Mouse (Mus musculus): ENCODE data around the gene Lrrc7. TPM values are rescaled to one million over a fixed set of nuclear protein-coding genes. Genes with fewer than 3 reads are reported as not detected.
"Not testable (repeated sequence)": the region's sequence is repeated elsewhere in the genome, so short reads cannot be mapped to it uniquely, and the experiment has no call there.

Lrrc7 gene
- total RNA-seq, 4 experiments from 2014 or later, result 0.19 TPM; not detected in 3

DNA sequence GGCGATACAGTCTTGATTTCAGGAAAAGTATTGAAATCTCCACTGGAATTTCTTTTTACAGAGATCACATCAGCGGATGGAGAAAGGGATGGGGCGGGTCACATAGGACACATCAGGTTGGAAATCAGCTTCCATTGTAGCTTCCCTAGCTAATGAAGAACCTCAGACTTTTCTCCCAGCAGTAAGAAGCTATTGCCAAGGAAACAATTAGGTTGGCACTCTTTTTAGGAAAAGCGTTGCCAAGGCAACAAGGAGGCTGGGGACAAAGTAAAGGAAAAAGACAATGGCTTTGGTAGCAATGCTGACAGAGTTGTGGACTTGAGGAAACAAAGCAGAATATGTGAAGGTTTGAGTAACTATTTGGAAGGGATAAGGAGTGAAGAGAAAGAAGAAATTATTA is 393.6 kb downstream of the Lrrc7 start:
- no peak for DNase-seq (ENCODE audit: low spot score in 2 of 2)

DNA sequence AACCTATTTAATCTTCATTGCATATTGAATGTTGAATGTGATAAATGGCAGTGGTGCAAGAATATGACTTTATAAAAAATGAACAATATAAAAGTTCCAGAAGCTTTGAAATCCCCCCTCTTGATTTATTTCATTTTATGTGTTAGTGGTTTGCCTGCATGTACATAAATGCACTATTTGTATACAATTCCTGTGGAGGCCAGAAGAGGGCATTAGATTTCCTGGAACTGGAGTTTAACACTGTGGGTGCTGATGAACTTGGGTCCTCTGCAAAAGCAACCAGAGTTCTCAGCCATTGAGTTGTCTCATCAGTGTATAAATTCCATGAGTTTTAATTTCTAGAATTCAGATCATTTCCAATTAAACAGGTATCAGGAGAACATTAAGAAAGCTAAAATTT is 397.0 kb downstream of the Lrrc7 start:
- DNase-seq (ENCODE audit: low spot score in 2 of 2), result no peak

DNA sequence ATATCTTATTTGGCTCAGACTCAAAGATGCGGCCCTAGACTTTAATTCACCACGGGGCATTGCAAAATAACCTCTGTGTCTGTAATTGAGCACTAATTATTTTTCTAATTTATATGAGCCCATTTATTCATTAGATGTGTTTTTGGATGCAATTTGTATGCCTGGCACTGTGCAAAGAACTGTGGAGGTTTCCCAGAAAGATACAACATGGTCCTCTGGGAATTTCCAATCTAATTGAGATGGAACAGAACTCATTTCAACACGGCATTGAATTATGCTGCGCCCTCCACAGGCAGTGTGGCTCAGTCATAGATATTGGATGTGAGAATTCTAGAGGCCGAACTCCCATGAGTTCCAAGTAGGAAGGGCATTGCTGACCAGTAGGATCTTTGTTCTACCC is 397.6 kb downstream of the Lrrc7 start:
- no peak for DNase-seq (ENCODE audit: low spot score in 2 of 2)

- DNase-seq (ENCODE audit: low spot score in 2 of 2), result no peak
Measured at GRCm38 (mm10) chr3:158163127-158163526, 398.9 kb downstream of the Lrrc7 start.

- no peak for DNase-seq (ENCODE audit: low spot score in 2 of 2)
Measured at GRCm38 (mm10) chr3:158161924-158162490, 400.0 kb downstream of the Lrrc7 start.

- DNase-seq (ENCODE audit: low spot score in 2 of 2), result no peak
Measured at GRCm38 (mm10) chr3:158155515-158156286, 406.3 kb downstream of the Lrrc7 start.

GRCm38 (mm10) chr3:158154134-158154533 is 407.9 kb downstream of the Lrrc7 start:
- no peak for DNase-seq (ENCODE audit: low spot score in 2 of 2)

GRCm38 (mm10) chr3:158148998-158149397 is 413.0 kb downstream of the Lrrc7 start:
- no peak for DNase-seq (ENCODE audit: low spot score in 2 of 2)

DNA sequence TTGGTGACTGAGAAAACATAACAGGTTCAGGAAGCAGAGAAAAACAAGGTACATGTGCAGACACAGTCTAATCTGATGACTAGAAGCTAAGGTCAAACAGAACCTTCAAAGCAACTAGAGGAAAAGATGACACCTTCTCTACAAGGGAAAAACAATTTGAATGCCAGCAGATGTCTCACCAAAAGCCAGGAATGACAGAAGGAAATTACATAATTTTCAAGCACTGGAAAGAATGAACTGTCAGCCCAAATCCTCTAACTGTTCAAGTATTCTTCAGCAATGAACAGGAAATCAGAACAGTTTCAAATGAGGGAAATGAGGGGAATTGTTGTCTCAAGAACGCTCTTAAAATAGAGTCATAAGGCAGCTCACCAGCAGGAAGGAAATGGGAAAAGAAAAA is 421.4 kb downstream of the Lrrc7 start:
- DNase-seq (ENCODE audit: low spot score in 2 of 2), result no peak

- no peak for DNase-seq (ENCODE audit: low spot score in 2 of 2)
Measured at GRCm38 (mm10) chr3:158137796-158138195, 424.2 kb downstream of the Lrrc7 start.

DNA sequence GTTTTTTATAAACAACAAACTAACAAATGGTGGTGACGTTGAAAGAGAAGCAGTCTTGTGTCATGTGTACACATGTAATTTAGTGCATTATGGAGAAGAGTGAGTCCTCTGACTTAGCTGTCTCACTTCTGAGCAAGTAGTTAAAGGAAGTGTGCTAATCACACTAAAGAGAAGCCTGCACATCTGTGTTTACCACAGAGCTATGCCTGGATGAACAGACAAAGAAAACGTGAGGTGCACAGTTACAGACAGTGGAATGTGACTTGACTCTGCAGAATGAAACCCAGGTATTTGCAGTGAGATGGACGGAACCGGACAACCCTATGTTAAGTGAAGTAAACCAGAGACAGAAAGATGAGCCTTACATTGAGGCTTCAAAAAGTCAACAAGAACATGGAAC is 430.3 kb downstream of the Lrrc7 start:
- DNase-seq (ENCODE audit: low spot score in 2 of 2), result no peak

- no peak for DNase-seq (ENCODE audit: low spot score in 2 of 2)
Measured at GRCm38 (mm10) chr3:158131233-158131632, 430.8 kb downstream of the Lrrc7 start.

DNA sequence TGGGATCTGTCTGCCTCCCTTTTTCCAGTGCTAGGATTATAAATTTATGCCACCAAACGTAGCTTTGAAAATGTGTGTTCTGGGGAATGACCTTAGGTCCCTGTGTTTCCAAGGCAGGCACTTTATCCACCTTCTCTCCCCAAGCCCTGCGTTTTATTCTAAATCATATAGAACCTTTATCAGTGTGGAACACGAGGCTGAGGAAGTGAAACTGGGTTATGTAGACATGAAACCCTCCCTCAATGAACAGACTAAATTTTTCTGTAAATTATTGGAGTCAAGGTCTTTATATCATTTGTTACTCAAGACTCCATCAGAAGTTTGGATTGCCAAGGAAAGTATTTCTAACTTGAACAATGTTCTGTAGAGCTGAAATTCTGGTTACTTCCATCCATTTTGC is 439.1 kb downstream of the Lrrc7 start:
- DNase-seq (ENCODE audit: low spot score in 2 of 2), result no peak

- no peak for DNase-seq (ENCODE audit: low spot score in 2 of 2)
Measured at GRCm38 (mm10) chr3:158105260-158105659, 456.8 kb downstream of the Lrrc7 start.

DNA sequence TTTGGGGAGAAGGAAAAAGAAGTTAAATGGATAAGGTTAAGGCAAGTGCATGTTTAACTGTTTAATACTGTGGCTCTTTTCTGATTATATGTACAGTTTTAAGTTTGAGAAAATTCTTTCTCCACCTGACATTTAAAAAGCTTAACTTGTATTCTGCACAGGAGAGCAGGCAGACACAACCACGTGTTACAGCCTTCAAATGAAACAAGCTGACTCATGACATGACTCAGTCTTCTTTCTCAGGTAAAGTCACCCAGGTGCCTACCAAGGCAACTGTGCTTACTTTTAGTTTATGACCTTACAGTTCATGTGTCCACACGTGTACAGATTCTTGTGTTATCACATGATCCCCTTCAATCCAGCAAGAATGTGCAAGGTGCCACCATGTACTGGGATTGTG is 458.6 kb downstream of the Lrrc7 start:
- DNase-seq (ENCODE audit: low spot score in 2 of 2), result no peak

DNA sequence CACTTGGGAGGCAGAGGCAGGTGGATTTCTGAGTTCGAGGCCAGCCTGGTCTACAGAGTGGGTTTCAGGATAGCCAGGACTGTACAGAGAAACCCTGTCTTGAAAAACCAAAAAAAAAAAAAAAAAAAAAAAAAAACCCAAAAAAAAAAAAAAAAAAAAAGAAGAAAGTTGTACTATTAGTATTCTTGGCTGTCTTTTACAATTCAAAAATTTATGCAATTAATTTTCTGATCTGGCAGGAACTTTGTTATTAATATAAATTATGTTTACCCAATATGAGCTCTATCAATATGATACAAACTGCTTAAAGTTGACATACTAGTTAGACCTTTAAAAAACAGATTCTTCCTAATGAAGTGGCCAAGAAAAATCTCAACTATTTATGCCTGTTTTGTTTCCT is 459.5 kb downstream of the Lrrc7 start:
- not testable (repeated sequence) for DNase-seq (ENCODE audit: low spot score in 2 of 2)

DNA sequence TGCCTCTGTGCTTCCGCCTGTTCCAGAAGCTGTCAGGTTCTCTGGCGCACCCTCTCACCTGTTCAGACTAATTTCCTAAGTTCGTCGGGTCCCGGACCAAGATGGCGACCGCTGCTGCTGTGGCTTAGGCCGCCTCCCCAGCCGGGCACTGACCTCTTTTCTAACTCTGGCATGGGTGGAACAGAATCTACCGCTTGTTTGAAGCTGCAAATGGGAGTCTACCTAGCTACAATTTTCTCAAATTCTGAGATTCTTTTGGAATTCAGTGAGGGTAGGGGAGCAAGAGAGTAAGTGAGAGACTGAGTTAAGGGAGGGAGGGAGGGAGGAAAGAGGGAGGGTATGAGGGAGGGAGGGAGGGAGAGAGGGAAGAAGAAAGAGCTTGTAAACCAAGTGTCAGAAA is 460.0 kb downstream of the Lrrc7 start:
- DNase-seq (ENCODE audit: low spot score in 2 of 2), result not testable (repeated sequence)

DNA sequence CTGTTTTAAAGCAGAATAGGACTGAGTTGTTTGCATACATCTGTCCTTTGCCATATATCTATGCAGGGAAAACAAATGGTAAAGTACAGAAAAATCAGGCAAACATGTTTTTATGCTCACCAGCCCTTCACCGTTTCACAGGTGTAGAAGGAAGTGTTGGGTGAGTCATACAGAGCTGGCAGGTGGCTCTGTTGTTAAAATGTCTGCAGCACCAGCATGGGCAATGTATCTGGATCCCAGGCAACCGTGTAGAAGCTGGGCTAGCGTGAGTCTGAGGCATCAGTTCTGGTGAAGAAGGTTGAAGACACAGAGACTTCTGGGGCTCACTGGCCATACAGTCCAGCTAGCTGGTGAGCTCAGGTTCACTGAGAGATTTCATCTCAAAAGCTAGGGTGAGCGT is 468.1 kb downstream of the Lrrc7 start:
- no peak for DNase-seq (ENCODE audit: low spot score in 2 of 2)

- DNase-seq (ENCODE audit: low spot score in 2 of 2), result no peak
Measured at GRCm38 (mm10) chr3:158091601-158092000, 470.4 kb downstream of the Lrrc7 start.

- no peak for DNase-seq (ENCODE audit: low spot score in 2 of 2)
Measured at GRCm38 (mm10) chr3:158077828-158078227, 484.2 kb downstream of the Lrrc7 start.

- DNase-seq (ENCODE audit: low spot score in 2 of 2), result no peak
Measured at GRCm38 (mm10) chr3:158077380-158077772, 484.6 kb downstream of the Lrrc7 start.

DNA sequence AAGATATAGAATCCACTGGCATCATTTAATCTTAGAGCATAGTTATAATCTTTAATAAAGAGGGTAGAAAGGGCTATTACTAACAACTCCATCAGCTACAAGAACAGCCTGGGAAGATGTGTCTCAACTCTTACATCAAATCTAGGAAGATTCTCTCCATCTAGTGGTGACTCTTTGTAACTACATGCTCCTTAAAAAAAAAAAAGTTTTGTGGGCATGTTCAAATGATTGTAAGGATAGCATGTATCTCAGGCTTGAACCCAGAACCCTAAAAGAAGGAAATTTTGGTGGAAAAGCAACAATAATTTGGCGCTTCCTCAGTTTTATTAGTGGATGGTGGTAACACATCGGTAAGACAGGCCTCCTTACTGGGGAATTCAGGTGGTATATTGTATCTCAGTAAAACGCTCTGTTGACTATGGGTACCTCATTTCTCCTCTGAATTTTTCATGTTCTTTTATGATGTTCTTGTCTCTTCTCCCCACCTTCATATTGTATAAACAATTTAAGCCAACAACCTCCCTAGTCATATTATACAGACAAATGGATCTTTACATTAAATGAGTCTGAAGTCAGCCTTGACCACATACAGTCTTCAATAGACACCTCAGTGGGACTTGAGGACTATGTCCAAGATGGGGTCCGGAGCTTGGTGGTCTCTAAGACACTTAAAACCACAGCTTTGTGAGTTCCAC is 485.2 kb downstream of the Lrrc7 start:
- no peak for DNase-seq (ENCODE audit: low spot score in 2 of 2)

- no peak for DNase-seq (ENCODE audit: low spot score in 2 of 2)
Measured at GRCm38 (mm10) chr3:158075004-158075403, 487.0 kb downstream of the Lrrc7 start.

Data from gastrocnemius, adult 8-10 months (tissue).